Mouse (Mus musculus) liver, embryonic 14.5 days (tissue): ENCODE results near the gene Gtdc1.

ENCODE experiments used
- CTCF ChIP-seq: IDR thresholded peaks from 2 replicates; pipeline ENCODE4 v1.5.1; 2016; ENCODE audit warnings: antibody characterized with exemption, low read depth, control low read depth
- EP300 ChIP-seq: IDR thresholded peaks from 2 replicates; pipeline ENCODE4 v1.6.1; 2016; ENCODE audit warnings: antibody characterized with exemption, low read depth

- TF ChIP-seq CTCF (no peak), EP300 (no peak)
Measured at GRCm38 (mm10) chr2:44526110-44527032, 401.1 kb downstream of the Gtdc1 start.
